Mouse (Mus musculus) urinary bladder, adult 18-20 months (tissue): Measurements from ENCODE around the gene Gm3238.
"Not testable (repeated sequence)": the region's sequence is repeated elsewhere in the genome, so short reads cannot be mapped to it uniquely, and the experiment has no call there.

Source experiments
- DNase-seq, 2 experiments: peaks; one replicate each; pipeline ENCODE4 v3.0.0; 2022; ENCODE audit warnings: low spot score in 2 of 2, mixed read lengths in 2 of 2

Gene Gm3238

GRCm38 (mm10) chr10:77771225-77771624 lies at the start of gene Gm3238:
TSS of gene Gm3238 (minus strand) at chr10:77771325.
- not testable (repeated sequence) for DNase-seq

- no peak for DNase-seq
Measured at GRCm38 (mm10) chr10:77819203-77819602, 48.1 kb upstream of the Gm3238 start.

GRCm38 (mm10) chr10:77818523-77818922 lies 47.4 kb upstream of the Gm3238 start:
- no peak for DNase-seq

GRCm38 (mm10) chr10:77815514-77815913 lies 44.4 kb upstream of the Gm3238 start:
- DNase-seq = no peak

- no peak for DNase-seq
Measured at GRCm38 (mm10) chr10:77814382-77814781, 43.3 kb upstream of the Gm3238 start, which contains the start of gene Gm2696. TSS of gene Gm2696 (plus strand) at chr10:77814682.

- no peak for DNase-seq
Measured at GRCm38 (mm10) chr10:77811743-77812142, 40.6 kb upstream of the Gm3238 start, which contains the start of gene Gm9507. TSS of gene Gm9507 (minus strand) at chr10:77811843.

GRCm38 (mm10) chr10:77804095-77804494 lies 33.0 kb upstream of the Gm3238 start:
- no peak for DNase-seq

GRCm38 (mm10) chr10:77798921-77799508 lies 27.9 kb upstream of the Gm3238 start, which contains the start of gene Gm19668:
TSS of gene Gm19668 (minus strand) at chr10:77799133.
- no peak for DNase-seq

GRCm38 (mm10) chr10:77798164-77798920 lies 27.2 kb upstream of the Gm3238 start:
- not testable (repeated sequence) for DNase-seq

- no peak for DNase-seq
Measured at GRCm38 (mm10) chr10:77797677-77798076, 26.6 kb upstream of the Gm3238 start.

GRCm38 (mm10) chr10:77794976-77795375 lies 23.9 kb upstream of the Gm3238 start, which contains the start of gene Gm9639:
TSS of gene Gm9639 (minus strand) at chr10:77795076.
- DNase-seq = no peak

GRCm38 (mm10) chr10:77788621-77789020 lies 17.5 kb upstream of the Gm3238 start:
- no peak for DNase-seq

- not testable (repeated sequence) for DNase-seq
Measured at GRCm38 (mm10) chr10:77787876-77788275, 16.8 kb upstream of the Gm3238 start, which contains the start of gene Gm7137. TSS of gene Gm7137 (minus strand) at chr10:77788200.

- DNase-seq = not testable (repeated sequence)
Measured at GRCm38 (mm10) chr10:77783396-77783795, 12.3 kb upstream of the Gm3238 start.

GRCm38 (mm10) chr10:77782442-77782841 lies 11.3 kb upstream of the Gm3238 start, which contains the start of gene Gm3250:
TSS of gene Gm3250 (minus strand) at chr10:77782542.
- not testable (repeated sequence) for DNase-seq

GRCm38 (mm10) chr10:77776844-77777243 lies 5.7 kb upstream of the Gm3238 start, which contains the start of gene Gm7138:
TSS of gene Gm7138 (minus strand) at chr10:77776944.
- not testable (repeated sequence) for DNase-seq

GRCm38 (mm10) chr10:77772142-77772541 lies 1.0 kb upstream of the Gm3238 start:
- DNase-seq = not testable (repeated sequence)

GRCm38 (mm10) chr10:77769727-77770126 lies 1.4 kb downstream of the Gm3238 start:
- no peak for DNase-seq

- DNase-seq = not testable (repeated sequence)
Measured at GRCm38 (mm10) chr10:77759582-77759981, 11.5 kb downstream of the Gm3238 start, which contains the start of gene Gm3233. TSS of gene Gm3233 (minus strand) at chr10:77759682.

GRCm38 (mm10) chr10:77753448-77753847 lies 17.7 kb downstream of the Gm3238 start:
- no peak for DNase-seq

GRCm38 (mm10) chr10:77752312-77752711 lies 18.8 kb downstream of the Gm3238 start:
- DNase-seq = not testable (repeated sequence)

- not testable (repeated sequence) for DNase-seq
Measured at GRCm38 (mm10) chr10:77751254-77751653, 19.9 kb downstream of the Gm3238 start, which contains the start of gene Gm9736. TSS of gene Gm9736 (minus strand) at chr10:77751354.
